Mouse (Mus musculus): Measurements from ENCODE around the gene 1700042G07Rik. TPM values are rescaled to one million over a fixed set of nuclear protein-coding genes. Genes with fewer than 3 reads are reported as not detected.

Gene 1700042G07Rik
- polyA plus RNA-seq, 1 experiment from 2014 or later = not detected

- peaks cover 16% of the 10 kb centered on the region; the same call in 1 of the 2 replicates for H3K27me3 ChIP-seq (ENCODE audit: insufficient read depth, low read length)
- ATAC-seq (peak; percentile 100), DNase-seq (peak; percentile 96)
- WGBS (ENCODE audit: insufficient replicate concordance) = under 1% methylated on average over 53 of the region's 53 CpGs
- TF ChIP-seq EP300 (IDR thresholded peaks at IDR 0.05; ENCODE audit: low read depth) (peak; percentile 68), CTCF (IDR thresholded peaks at IDR 0.05; ENCODE audit: low read depth) (no peak)
- no peaks in the 10 kb centered on the region for H3K36me3 ChIP-seq (replicated peaks; ENCODE audit: insufficient read depth, low read length)
- H3K27ac ChIP-seq (ENCODE audit: low read depth) = peak within 1 kb of the TSS; percentile 89
- peak within 1 kb of the TSS; percentile 73 for H3K4me3 ChIP-seq (ENCODE audit: low read depth, low read length)
- H3K4me1 ChIP-seq (ENCODE audit: insufficient read depth) = peaks cover 6% of the 10 kb centered on the region; the same call in 1 of the 2 replicates
- peak within 1 kb of the TSS; percentile 96 for H3K4me2 ChIP-seq (ENCODE audit: low read depth, low read length)
- H3K9me3 ChIP-seq (ENCODE audit: low read length) = no peaks in the 10 kb centered on the region
- peak within 1 kb of the TSS; percentile 77 for H3K9ac ChIP-seq (replicated peaks)
These were observed 48.1 kb downstream of the 1700042G07Rik start, which contains the start of gene Pik3r3 for GRCm38 (mm10) chr4:116221140-116221851. Pik3r3 (plus strand) TSS chr4:116221618.

DNA sequence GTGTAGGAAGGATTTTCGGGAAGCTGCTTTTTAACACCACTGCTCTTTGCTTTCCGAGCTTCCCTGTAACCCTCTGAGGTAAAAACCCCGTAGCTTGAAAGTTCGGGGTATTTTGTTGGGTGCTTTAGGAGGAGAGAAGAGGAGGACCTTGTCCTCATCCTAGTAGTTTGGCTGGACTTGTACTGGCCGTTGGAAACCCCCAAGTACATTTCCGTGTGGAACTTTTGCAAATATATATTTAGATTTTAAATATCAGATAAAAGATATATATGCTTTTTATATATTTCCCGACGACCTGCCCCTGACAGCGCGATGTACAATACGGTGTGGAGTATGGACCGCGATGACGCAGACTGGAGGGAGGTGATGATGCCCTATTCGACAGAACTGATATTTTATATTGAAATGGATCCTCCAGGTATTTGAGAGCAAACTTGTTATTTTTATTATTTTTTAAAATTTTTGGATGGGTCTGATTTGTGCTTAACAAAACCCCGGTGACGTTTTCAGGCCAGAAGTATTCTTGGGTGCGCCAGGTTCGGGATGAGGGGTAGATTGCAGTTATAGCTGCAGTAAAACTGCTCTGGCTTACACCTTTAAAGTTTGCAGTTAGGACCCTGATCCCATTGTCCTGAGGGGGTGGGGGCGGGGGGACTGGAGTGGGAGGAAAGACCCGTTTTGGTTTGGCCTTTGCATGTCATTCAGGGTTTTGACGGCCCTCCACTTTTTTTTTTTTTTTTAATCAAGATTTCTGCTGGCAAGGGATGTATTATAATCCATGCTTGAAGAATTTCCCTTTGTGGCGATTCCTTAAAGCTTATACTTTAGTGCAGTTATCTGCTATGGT lies 49.0 kb downstream of the 1700042G07Rik start:
- Histone ChIP-seq H3K9ac (replicated peaks) (peak overlapping the region; percentile 71), H3K27me3 (ENCODE audit: insufficient read depth, low read length) (peaks cover 16% of the 10 kb centered on the region; the same call in 1 of the 2 replicates), H3K4me2 (ENCODE audit: low read depth, low read length) (peak overlapping the region; percentile 96), H3K4me3 (ENCODE audit: low read depth, low read length) (peak overlapping the region; percentile 73), H3K36me3 (replicated peaks; ENCODE audit: insufficient read depth, low read length) (no peaks in the 10 kb centered on the region), H3K9me3 (ENCODE audit: low read length) (no peaks in the 10 kb centered on the region), H3K4me1 (ENCODE audit: insufficient read depth) (peaks cover 6% of the 10 kb centered on the region; the same call in 1 of the 2 replicates), H3K27ac (ENCODE audit: low read depth) (peak overlapping the region; percentile 81)
- 1% methylated on average over 23 of the region's 23 CpGs for WGBS (ENCODE audit: insufficient replicate concordance)
- no peak for TF ChIP-seq EP300 (IDR thresholded peaks at IDR 0.05; ENCODE audit: low read depth)
- no peak for TF ChIP-seq CTCF (IDR thresholded peaks at IDR 0.05; ENCODE audit: low read depth)
- DNase-seq (no peak), ATAC-seq (no peak)

- Histone ChIP-seq H3K4me1 (ENCODE audit: insufficient read depth) (peaks cover 6% of the 10 kb centered on the region; the same call in 1 of the 2 replicates), H3K36me3 (replicated peaks; ENCODE audit: insufficient read depth, low read length) (no peaks in the 10 kb centered on the region), H3K9ac (replicated peaks) (no peak overlapping the region), H3K27me3 (ENCODE audit: insufficient read depth, low read length) (peaks cover 16% of the 10 kb centered on the region; the same call in 1 of the 2 replicates), H3K4me2 (ENCODE audit: low read depth, low read length) (peak overlapping the region; percentile 96), H3K27ac (ENCODE audit: low read depth) (no peak overlapping the region), H3K9me3 (ENCODE audit: low read length) (no peaks in the 10 kb centered on the region), H3K4me3 (ENCODE audit: low read depth, low read length) (peak overlapping the region; percentile 73)
- 19% methylated on average over 6 of the region's 6 CpGs for WGBS (ENCODE audit: insufficient replicate concordance)
- no peak for DNase-seq
- TF ChIP-seq CTCF (IDR thresholded peaks at IDR 0.05; ENCODE audit: low read depth) (no peak), EP300 (IDR thresholded peaks at IDR 0.05; ENCODE audit: low read depth) (no peak)
- ATAC-seq = no peak
These were observed 49.6 kb downstream of the 1700042G07Rik start for GRCm38 (mm10) chr4:116222843-116223119.

Other genes starting within 250 kb of the 1700042G07Rik start
- not detected in 2 replicates for gene Dmbx1, start 233.4 kb upstream of the 1700042G07Rik start, polyA plus RNA-seq (2015; fragmentation: Nextera tagmentation; extraction: Ambion mirVana)
- gene Faah, start 155.4 kb upstream of the 1700042G07Rik start, polyA plus RNA-seq (2015; fragmentation: Nextera tagmentation; extraction: Ambion mirVana) = 31.4 and 34.2 TPM in 2 replicates
- gene Nsun4, start 119.5 kb upstream of the 1700042G07Rik start, polyA plus RNA-seq (2015; fragmentation: Nextera tagmentation; extraction: Ambion mirVana) = 8.4 and 8.7 TPM in 2 replicates
- 563 and 605 TPM in 2 replicates for gene Uqcrh, start 98.3 kb upstream of the 1700042G07Rik start, polyA plus RNA-seq (2015; fragmentation: Nextera tagmentation; extraction: Ambion mirVana)
- 22.9 and 23.3 TPM in 2 replicates for gene Lrrc41, start 98.1 kb upstream of the 1700042G07Rik start, polyA plus RNA-seq (2015; fragmentation: Nextera tagmentation; extraction: Ambion mirVana)
- gene Rad54l, start 49.7 kb upstream of the 1700042G07Rik start, polyA plus RNA-seq (2015; fragmentation: Nextera tagmentation; extraction: Ambion mirVana) = 7.3 and 10.3 TPM in 2 replicates
- gene Pomgnt1, start 49.5 kb upstream of the 1700042G07Rik start, polyA plus RNA-seq (2015; fragmentation: Nextera tagmentation; extraction: Ambion mirVana) = 8.8 and 9.2 TPM in 2 replicates
- gene Lurap1, start 22.0 kb upstream of the 1700042G07Rik start, polyA plus RNA-seq (2015; fragmentation: Nextera tagmentation; extraction: Ambion mirVana) = 0.24 and 0.27 TPM in 2 replicates
- gene Tspan1, start 5.8 kb upstream of the 1700042G07Rik start, polyA plus RNA-seq (2015; fragmentation: Nextera tagmentation; extraction: Ambion mirVana) = 0.08 TPM in 1 of 2 replicates, not detected in the other
- not detected in 2 replicates for gene Gm49337, start within 50 bp of the 1700042G07Rik start, polyA plus RNA-seq (2015; fragmentation: Nextera tagmentation; extraction: Ambion mirVana)
- 0.30 and 0.46 TPM in 2 replicates for gene Pik3r3, start 48.2 kb downstream of the 1700042G07Rik start, polyA plus RNA-seq (2015; fragmentation: Nextera tagmentation; extraction: Ambion mirVana)

All from liver, postnatal 0 days (tissue).